Mouse (Mus musculus): ENCODE data around the gene Gng3. TPM values are rescaled to one million over a fixed set of nuclear protein-coding genes. Genes with fewer than 3 reads are reported as not detected.

The Gng3 gene
- polyA plus RNA-seq, 1 experiment = 0.15 TPM

DNA sequence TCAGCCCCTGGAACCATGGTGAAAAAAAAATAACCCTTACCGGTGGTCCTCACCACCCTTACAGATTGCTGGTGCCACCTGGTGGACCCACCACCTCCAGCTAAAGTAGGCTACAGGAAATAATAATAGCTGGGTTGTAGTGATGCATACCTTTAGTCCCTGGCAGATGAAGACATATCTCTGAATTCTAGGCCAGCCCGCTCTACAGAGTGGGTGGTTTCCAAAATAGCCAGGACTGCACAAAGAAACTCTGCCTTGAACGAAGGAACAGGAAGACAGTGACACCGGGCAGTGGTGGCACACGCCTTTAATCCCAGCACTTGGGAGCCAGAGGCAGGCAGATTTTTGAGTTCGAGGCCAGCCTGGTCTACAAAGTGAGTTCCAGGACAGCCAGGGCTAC lies 25.3 kb upstream of the Gng3 start:
- TF ChIP-seq CTCF (IDR thresholded peaks at IDR 0.05; ENCODE audit: borderline replicate concordance, control insufficient read depth, extremely low read depth, insufficient read depth, low read length, poor library complexity) (no peak), POLR2A (IDR thresholded peaks at IDR 0.05; ENCODE audit: control insufficient read depth, extremely low read depth, insufficient read depth, low read length, poor library complexity) (no peak)
- 90% methylated on average over 6 of the region's 6 CpGs for WGBS
- DNase-seq = no peak
- Histone ChIP-seq H3K4me3 (ENCODE audit: control insufficient read depth, insufficient read depth, low read length) (no peak overlapping the region), H3K4me1 (replicated peaks; ENCODE audit: control insufficient read depth, insufficient read depth, low read length) (no peaks in the 10 kb centered on the region), H3K36me3 (ENCODE audit: control insufficient read depth, insufficient read depth, low read length) (no peaks in the 10 kb centered on the region), H3K27me3 (ENCODE audit: control insufficient read depth, insufficient read depth, low read length) (no peaks in the 10 kb centered on the region), H3K27ac (ENCODE audit: control insufficient read depth, insufficient read depth, low read length) (no peak overlapping the region)

DNA sequence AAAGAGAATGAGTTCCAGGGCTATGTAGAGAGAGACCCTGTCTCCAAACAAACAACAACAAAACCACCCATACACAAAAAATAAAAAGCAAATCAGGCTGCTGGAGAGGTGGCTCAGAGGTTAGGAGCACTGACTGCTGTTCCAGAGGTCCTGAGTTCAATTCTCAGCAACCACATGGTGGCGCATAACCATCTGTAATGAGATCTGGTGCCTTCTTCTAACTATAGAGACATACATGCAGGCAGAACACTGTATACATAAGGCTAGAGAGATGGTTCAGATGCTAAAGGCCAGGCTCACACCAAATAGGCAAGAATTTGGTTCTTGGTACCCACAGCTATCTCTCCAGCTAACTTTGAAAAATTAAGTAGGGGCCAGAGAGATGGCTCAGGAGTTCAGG lies 20.0 kb upstream of the Gng3 start:
- Histone ChIP-seq H3K27me3 (ENCODE audit: control insufficient read depth, insufficient read depth, low read length) (no peaks in the 10 kb centered on the region), H3K4me3 (ENCODE audit: control insufficient read depth, insufficient read depth, low read length) (no peak overlapping the region), H3K4me1 (replicated peaks; ENCODE audit: control insufficient read depth, insufficient read depth, low read length) (no peaks in the 10 kb centered on the region), H3K36me3 (ENCODE audit: control insufficient read depth, insufficient read depth, low read length) (no peaks in the 10 kb centered on the region), H3K27ac (ENCODE audit: control insufficient read depth, insufficient read depth, low read length) (no peak overlapping the region)
- peak; percentile 61 for DNase-seq
- TF ChIP-seq CTCF (IDR thresholded peaks at IDR 0.05; ENCODE audit: borderline replicate concordance, control insufficient read depth, extremely low read depth, insufficient read depth, low read length, poor library complexity) (no peak), POLR2A (IDR thresholded peaks at IDR 0.05; ENCODE audit: control insufficient read depth, extremely low read depth, insufficient read depth, low read length, poor library complexity) (no peak)
- WGBS = 39% methylated on average over 1 of the region's 1 CpGs

DNA sequence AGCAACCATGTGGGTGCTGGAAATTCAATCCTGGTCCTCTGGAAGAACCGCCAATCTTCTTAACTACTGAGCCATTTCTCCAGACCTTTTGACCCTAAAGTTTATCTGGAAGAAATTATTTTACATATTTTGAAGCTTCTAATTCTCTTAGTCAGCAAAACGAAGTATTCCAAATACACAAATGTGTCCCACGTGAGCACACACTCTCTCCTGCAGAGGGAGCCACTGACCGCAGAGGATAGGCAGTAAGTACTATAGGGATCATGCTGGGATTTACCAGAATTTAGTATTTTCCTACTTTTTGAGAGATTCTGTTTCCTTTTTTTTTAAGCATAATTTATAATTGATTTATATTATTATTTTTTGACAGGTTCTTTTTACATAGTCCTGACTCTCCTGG lies 18.7 kb upstream of the Gng3 start:
- Histone ChIP-seq H3K27me3 (ENCODE audit: control insufficient read depth, insufficient read depth, low read length) (no peaks in the 10 kb centered on the region), H3K4me3 (ENCODE audit: control insufficient read depth, insufficient read depth, low read length) (no peak overlapping the region), H3K27ac (ENCODE audit: control insufficient read depth, insufficient read depth, low read length) (no peak overlapping the region), H3K4me1 (replicated peaks; ENCODE audit: control insufficient read depth, insufficient read depth, low read length) (no peaks in the 10 kb centered on the region), H3K36me3 (ENCODE audit: control insufficient read depth, insufficient read depth, low read length) (no peaks in the 10 kb centered on the region)
- TF ChIP-seq POLR2A (IDR thresholded peaks at IDR 0.05; ENCODE audit: control insufficient read depth, extremely low read depth, insufficient read depth, low read length, poor library complexity) (no peak), CTCF (IDR thresholded peaks at IDR 0.05; ENCODE audit: borderline replicate concordance, control insufficient read depth, extremely low read depth, insufficient read depth, low read length, poor library complexity) (no peak)
- WGBS = 33% methylated on average over 4 of the region's 4 CpGs
- DNase-seq = peak; percentile 50

DNA sequence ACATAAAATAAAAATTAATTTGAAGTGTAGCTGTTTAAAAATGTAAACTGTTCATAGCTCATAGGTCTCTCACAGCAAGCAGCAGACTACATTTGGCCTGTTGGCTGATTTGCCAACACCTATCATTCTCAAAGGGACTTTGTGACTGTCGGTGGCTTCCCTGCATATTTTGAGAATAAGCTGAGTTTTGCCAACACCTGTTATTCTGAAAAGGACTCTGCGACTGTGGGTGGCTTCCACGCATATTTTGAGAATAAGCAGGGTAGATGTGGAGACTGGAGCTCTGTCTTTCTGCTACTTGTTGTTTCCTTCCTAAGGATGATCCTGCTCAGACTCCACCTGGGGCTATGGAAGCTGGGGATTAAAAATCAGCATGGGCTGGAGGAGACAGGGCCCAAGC lies 14.1 kb upstream of the Gng3 start:
- Histone ChIP-seq H3K27me3 (ENCODE audit: control insufficient read depth, insufficient read depth, low read length) (no peaks in the 10 kb centered on the region), H3K4me3 (ENCODE audit: control insufficient read depth, insufficient read depth, low read length) (no peak overlapping the region), H3K4me1 (replicated peaks; ENCODE audit: control insufficient read depth, insufficient read depth, low read length) (no peaks in the 10 kb centered on the region), H3K27ac (ENCODE audit: control insufficient read depth, insufficient read depth, low read length) (no peak overlapping the region), H3K36me3 (ENCODE audit: control insufficient read depth, insufficient read depth, low read length) (no peaks in the 10 kb centered on the region)
- TF ChIP-seq POLR2A (IDR thresholded peaks at IDR 0.05; ENCODE audit: control insufficient read depth, extremely low read depth, insufficient read depth, low read length, poor library complexity) = no peak
- TF ChIP-seq CTCF (IDR thresholded peaks at IDR 0.05; ENCODE audit: borderline replicate concordance, control insufficient read depth, extremely low read depth, insufficient read depth, low read length, poor library complexity) = no peak
- 91% methylated on average over 3 of the region's 3 CpGs for WGBS
- DNase-seq = no peak

DNA sequence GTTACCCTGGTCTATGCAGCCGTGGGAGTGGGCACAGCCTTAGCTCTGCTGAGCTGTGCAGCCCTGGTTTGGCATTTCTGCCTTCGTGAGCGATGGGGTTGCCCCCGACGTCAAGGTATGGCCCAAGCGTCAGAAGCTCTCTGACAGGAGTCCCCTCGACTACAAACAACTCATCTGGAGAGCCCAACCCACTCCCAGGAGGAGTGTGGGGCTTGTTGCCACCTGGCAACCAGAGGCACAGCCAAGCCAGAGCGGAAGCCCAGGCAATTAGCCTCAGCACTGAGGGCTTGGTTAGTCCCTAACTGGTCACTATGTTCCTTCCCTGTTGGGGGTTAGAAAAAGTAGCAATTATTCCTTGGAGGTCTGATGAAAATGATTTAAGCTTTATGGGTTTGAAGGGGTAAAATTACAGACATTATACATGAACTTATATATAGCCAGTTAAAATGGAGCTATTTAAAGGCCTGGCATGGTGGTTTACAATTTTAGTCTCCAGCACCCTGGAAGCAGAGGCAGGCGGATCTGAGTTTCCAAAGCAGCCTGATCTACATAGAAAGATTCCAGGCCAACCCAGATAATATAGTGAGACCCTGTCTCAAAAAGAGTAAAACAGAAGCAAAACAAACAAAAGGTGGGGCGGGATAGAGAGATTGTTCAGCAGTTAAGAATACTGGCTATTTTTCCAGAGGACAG lies 13.4 kb upstream of the Gng3 start:
- no peak overlapping the region for H3K4me3 ChIP-seq (ENCODE audit: control insufficient read depth, insufficient read depth, low read length)
- no peak overlapping the region for H3K27ac ChIP-seq (ENCODE audit: control insufficient read depth, insufficient read depth, low read length)
- H3K36me3 ChIP-seq (ENCODE audit: control insufficient read depth, insufficient read depth, low read length) = peaks cover 1% of the 10 kb centered on the region; the same call in 1 of the 2 replicates
- WGBS = 84% methylated on average over 10 of the region's 10 CpGs
- H3K27me3 ChIP-seq (ENCODE audit: control insufficient read depth, insufficient read depth, low read length) = no peaks in the 10 kb centered on the region
- TF ChIP-seq POLR2A (IDR thresholded peaks at IDR 0.05; ENCODE audit: control insufficient read depth, extremely low read depth, insufficient read depth, low read length, poor library complexity) = no peak
- no peaks in the 10 kb centered on the region for H3K4me1 ChIP-seq (replicated peaks; ENCODE audit: control insufficient read depth, insufficient read depth, low read length)
- DNase-seq = no peak

DNA sequence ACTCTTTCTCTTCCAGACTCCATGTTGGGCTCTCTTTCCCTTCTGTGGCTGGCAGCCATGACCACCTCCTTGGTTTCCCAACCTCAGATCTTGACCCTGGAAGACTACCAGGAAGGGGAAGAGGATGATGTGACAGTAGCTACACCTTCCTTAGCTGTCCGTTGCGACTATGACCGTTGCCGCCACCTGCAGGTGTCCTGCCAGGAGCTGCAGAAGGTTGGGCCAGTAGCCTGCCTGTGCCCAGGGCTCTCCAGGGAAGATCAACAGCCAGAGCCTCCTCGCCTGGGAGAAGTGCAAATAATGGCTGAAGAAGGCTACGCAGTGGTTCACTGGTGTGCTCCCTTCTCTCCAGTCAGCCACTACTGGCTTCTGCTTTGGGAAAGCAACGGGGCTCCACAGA lies 12.6 kb upstream of the Gng3 start:
- Histone ChIP-seq H3K4me1 (replicated peaks; ENCODE audit: control insufficient read depth, insufficient read depth, low read length) (no peaks in the 10 kb centered on the region), H3K27me3 (ENCODE audit: control insufficient read depth, insufficient read depth, low read length) (no peaks in the 10 kb centered on the region), H3K36me3 (ENCODE audit: control insufficient read depth, insufficient read depth, low read length) (peaks cover 3% of the 10 kb centered on the region; the same call in 1 of the 2 replicates), H3K27ac (ENCODE audit: control insufficient read depth, insufficient read depth, low read length) (no peak overlapping the region), H3K4me3 (ENCODE audit: control insufficient read depth, insufficient read depth, low read length) (no peak overlapping the region)
- 76% methylated on average over 7 of the region's 7 CpGs for WGBS
- TF ChIP-seq CTCF (IDR thresholded peaks at IDR 0.05; ENCODE audit: borderline replicate concordance, control insufficient read depth, extremely low read depth, insufficient read depth, low read length, poor library complexity) (no peak), POLR2A (IDR thresholded peaks at IDR 0.05; ENCODE audit: control insufficient read depth, extremely low read depth, insufficient read depth, low read length, poor library complexity) (no peak)
- no peak for DNase-seq

DNA sequence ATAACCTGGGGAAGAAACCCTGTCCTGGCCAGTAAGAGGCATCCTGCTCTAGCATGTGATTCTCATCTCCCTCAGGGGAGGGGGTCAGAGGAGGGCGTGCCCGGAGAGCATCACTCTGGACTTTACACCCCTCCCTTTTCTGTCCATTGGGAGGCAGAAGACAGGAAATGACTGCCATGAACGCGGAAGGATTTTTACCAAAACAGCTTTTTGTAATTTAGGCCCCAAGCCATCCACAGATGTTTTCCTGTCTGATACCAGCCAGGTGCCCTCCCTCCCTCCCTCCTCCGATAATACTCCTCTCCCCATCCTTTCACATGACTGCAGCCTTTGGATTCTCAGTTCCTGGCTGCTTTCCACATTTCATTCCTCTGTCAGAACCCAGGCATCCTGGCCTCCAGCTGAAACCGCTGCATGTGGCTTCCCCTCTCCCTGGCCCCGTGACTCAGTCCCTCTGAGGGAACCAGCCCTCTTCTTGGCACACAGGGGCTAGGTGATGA lies 11.5 kb upstream of the Gng3 start, which contains the start of gene Lrrn4cl:
Gene Lrrn4cl, plus strand, starts transcription at position 367 of the 500 bp plus-strand sequence.
- 79% methylated on average over 7 of the region's 7 CpGs for WGBS
- no peak for DNase-seq
- TF ChIP-seq POLR2A (IDR thresholded peaks at IDR 0.05; ENCODE audit: control insufficient read depth, extremely low read depth, insufficient read depth, low read length, poor library complexity) = no peak
- no peak for TF ChIP-seq CTCF (IDR thresholded peaks at IDR 0.05; ENCODE audit: borderline replicate concordance, control insufficient read depth, extremely low read depth, insufficient read depth, low read length, poor library complexity)
- no peaks in the 10 kb centered on the region for H3K4me1 ChIP-seq (replicated peaks; ENCODE audit: control insufficient read depth, insufficient read depth, low read length)
- no peaks in the 10 kb centered on the region for H3K27me3 ChIP-seq (ENCODE audit: control insufficient read depth, insufficient read depth, low read length)
- peaks cover 9% of the 10 kb centered on the region; the same call in 1 of the 2 replicates for H3K36me3 ChIP-seq (ENCODE audit: control insufficient read depth, insufficient read depth, low read length)
- H3K4me3 ChIP-seq (ENCODE audit: control insufficient read depth, insufficient read depth, low read length) = no peak within 1 kb of the TSS
- no peak within 1 kb of the TSS for H3K27ac ChIP-seq (ENCODE audit: control insufficient read depth, insufficient read depth, low read length)

Data from thymus, adult 2 months (tissue).